Mouse (Mus musculus): ENCODE data around the gene Ap2s1.

Ap2s1 gene

GRCm38 (mm10) chr7:16794886-16795285 is 56.7 kb downstream of the Ap2s1 start:
- DNase-seq (ENCODE audit: low spot score) = no peak

All from ovary, postnatal 10 days (tissue).